Mouse (Mus musculus): ENCODE measurements around the gene Slc7a7.

Slc7a7 gene

DNA sequence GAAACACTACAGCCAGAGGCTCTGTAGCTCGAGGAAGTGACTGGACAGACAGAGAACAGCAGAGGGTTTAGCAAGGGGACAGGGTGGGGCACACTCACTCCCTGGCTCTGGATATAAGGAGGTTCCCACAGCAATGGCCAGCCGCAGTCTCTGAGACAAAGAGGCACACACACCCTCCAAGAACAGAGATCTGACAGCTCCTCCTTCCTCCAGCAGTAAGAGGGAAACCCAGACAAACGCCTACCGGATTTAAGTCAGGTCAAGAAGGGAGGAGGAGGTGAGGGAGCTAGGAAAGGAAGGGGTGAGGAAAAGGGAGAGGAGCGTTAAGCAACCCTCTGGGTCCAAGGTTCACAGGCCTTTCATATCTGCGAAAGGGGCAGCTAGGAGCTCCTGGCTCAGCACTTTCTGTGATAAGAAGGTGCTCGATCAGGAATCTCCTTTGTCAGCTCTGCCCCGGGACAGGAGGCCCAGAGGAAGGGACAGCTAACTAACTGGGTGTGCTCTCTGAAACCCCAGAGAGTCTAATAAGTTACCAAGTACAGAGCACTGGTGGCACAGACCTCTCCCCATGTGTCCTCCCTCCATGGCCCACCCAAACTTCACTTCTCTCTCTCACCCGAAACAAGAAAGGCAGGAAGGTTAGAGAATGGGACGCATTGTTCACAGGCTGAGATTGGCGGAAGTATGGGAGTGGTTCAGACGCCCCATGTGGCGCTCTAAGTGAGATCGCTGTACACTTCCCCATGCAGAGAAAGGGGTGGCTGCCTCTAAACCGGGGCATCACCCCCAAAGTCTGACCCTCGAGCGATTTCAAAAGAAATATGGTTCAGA lies 7.4 kb downstream of the Slc7a7 start:
- DNase-seq: no peak

DNA sequence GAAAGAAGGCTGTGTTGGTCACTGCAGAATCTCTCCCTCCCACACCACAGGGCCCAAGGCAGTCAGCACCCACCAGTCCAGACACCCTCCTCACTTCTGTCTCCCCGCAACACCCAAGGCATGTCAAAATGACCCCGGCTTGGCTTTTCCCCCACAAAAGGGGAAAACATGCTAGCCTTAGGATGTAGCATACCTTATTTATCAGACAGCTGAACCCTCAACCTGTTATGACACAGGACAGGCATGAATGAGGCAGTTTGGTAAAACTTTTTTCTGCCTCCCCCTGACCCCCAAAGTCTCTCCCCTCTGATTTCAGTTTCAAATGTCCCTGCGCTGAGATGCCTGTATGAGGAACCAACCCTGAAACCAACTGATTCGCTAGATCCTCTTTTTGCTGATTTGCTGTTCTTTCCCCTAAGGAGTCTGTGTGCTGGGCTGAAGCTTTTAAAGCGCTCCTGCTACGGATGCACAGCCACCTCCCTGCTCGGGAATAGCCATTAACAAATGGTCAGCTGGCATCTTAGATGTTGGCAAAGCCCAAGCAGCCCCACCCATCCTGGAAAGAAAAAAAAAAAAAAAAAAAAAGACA lies 8.4 kb downstream of the Slc7a7 start:
- DNase-seq: no peak

DNA sequence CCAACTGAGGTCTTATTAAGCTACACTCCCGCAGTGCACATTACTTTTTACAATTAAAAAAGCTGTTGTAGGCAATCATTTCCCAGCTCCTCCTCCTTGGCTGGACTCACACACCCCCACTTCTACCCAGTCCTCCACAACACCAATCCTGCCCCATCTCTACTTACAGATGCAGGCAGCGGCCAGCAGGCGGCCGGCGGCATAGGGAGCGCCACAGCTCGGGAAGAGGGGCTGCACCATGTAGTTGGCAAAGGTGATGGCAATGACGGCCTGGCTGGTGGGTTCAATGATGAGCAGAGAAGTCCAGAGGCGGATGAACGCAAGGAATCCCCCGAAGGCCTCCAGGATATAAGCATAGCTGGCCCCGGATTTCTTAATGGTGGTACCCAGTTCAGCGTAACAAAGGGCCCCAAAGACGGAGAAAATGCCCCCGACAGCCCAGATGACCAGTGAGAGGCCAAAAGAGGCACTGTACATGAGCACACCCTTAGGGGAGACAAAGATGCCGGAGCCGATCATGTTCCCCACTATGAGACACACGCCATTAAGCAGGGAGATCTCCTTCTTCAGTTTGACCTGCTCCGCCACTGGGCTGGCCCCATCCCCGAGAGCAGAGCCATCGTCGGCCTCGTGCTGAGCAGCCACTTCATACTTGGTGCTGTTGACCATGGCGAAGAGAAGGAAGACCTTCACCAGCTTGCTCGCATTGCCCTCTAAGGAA lies 9.1 kb downstream of the Slc7a7 start:
- no peak for DNase-seq

DNA sequence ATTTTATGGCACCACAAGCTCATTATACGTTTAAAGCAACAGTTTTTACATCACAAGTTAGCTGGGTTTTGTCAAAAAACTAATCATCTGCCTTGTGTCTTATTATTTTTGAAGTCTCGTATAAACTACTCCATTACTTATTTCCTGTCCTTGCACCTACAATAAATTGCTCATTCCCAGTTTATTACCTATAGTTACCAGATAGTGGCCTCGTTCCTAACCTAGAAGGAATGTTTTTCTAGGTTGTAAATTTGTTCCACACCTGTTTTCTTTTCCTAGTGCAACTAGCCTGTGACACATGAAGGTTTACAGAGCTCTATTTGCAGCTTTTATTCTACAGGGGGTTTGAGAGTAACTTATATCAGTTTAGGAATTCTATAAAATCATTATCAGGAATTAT lies 15.9 kb downstream of the Slc7a7 start:
- no peak for DNase-seq

DNA sequence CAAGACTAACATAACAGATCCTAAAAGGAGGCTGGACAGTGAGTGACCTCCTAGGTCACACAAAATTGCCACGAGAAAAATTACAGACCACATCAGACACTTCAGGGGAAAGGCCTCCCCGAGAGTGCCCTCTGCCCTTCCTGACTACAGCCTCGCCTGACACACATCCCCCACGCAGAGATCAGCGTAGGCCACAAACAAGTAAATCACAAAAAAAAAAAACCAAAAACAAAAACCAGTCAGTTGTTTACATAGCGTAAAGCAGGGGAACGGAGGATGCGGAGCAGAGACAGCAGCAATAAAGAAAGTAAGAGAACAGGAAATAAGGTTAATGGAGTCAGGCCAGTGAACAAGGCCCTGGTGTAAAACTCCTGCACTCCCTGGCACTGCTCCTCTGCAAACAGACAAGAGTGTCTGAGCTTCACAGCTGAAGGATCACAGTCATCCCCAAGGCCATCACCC lies 18.6 kb downstream of the Slc7a7 start:
- no peak for DNase-seq

DNA sequence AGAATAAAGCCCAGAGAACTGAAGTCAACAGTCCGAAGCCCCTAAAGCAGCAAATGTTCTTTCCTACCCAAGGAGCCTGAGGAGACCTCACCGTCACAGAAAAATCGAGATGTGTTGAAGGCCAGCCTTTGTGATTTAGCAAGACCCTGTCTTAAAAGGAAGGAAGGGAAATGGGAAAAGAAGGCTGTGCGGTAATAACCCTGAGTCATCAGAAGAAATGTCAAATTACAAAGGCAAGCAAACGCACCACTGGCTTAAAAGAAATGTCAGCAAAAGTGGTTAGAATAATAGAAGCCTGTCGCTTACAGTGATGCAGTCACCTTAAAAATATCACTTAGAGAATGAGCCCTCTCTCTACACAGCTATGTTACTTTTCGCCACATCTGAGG lies 19.1 kb downstream of the Slc7a7 start:
- no peak for DNase-seq

DNA sequence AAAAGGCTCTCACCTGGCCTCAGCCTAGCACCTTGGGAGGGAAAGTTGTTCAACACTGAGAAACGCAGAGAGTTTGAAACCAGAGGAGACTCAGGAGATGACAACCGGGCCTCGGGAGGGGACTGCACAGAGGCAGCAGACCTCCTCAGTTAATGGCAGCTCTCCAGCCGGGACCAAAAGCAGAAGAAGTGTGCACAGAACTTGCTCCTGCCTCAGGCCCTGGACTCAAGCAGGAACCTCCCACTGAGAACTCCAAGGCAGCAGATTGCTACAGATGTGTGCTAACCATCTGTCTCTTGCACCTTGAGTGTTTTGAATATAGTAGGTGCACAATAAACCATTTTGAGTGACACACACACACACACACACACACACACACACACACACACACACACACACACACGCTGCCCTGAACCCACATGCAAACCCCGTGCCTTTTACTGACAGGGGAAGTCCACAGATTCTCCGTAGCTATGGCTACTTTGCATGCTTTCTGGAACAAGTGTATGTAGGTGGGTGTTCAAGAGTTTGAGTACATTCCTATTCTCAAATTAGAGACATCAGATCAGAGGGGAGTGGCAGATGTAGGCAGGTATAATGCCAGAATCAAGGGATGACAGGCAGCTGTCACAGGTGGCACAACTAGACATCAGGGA lies 19.6 kb downstream of the Slc7a7 start:
- no peak for DNase-seq

DNA sequence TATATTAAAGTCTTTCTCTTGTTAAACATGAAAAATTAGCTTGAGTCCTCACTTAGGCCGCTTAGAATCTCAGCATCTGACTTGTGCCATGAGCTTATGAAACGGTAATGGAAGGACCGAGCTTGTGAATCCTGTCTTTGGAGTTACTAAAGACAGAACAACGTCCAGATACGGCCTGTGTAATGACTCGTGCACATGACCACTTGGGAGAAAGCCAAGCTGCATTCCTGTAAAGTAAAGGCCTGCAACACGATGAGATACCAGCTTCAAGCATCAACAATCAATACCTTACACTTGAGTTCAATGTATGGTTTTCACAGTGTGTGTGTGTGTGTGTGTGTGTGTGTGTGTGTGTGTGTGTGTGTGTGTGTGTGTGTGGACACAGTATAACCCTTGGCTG lies 20.9 kb downstream of the Slc7a7 start:
- no peak for DNase-seq

DNA sequence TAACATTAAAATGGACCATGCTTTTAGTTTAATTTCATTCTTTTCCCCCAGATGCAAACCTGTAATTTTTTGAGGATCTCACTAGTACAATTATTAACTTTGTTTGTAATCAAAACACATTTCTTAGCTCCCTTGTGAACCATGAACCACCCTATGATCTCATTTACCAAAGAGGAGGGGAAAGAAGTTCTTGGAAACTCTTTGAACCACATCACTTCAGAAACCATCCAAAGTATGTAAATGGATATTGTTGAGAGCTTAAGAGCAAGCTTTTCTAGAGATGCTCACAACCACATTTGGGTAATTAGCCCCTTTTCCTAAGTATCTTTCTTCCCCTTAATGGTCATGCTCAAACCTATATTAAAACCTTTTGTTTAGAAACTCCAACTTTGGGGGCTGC lies 23.3 kb downstream of the Slc7a7 start:
- DNase-seq: no peak

DNA sequence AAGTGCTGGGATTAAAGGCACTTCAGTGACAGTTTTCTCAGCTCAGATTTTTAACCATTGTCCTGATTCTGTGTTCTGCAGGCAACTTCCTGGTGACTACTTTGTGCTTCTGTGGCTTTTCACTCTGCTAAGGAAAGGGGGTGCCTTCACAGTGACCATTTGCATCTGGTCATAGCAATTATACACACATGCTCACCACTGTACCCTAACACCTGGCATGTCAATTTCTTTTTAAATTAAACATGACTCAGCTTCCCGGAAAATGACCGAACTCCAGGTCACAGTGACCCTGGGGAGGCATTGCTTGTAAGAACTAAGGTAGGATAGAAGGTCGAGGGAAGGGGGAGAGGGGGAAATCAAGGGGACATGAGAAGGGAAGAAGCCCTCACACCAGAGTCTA lies 23.8 kb downstream of the Slc7a7 start:
- no peak for DNase-seq

DNA sequence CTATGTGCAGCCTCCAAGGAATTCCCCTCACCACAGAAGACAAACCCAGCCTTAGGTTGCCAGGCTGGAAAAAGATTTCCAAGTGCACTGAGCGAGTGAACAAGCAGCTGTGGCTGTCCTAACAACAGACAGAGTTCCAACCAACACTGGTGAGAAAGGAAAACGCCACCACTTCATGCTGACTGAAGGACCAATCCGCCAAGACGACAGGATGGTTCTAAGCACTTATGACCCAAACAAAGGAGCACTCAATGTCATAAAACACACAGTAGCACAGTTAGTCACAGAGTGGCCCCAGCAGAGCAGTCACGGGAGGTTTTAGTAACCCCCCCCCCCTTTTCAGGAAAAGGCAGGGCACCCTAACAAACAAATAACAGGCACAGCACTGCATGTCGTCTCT lies 26.7 kb downstream of the Slc7a7 start:
- no peak for DNase-seq

DNA sequence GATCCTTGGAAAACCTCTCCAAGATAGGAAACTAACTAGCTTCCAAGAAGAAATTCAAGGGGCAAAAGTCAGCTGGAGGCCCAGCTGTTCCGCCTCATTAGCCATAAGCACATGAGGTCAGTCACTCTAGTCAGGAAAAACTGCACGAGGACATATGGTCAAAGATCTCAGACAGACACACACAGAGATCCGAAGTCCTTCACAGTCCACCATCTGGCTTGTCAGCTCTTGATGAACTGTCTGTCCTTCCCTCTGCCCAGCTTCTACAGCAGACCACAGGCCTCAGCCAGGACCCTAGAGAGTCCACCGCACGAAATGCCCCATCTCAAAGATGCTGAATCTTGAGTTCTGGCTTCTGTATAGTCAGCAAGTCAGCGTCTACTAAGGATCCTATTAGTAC lies 30.0 kb downstream of the Slc7a7 start:
- no peak for DNase-seq

DNA sequence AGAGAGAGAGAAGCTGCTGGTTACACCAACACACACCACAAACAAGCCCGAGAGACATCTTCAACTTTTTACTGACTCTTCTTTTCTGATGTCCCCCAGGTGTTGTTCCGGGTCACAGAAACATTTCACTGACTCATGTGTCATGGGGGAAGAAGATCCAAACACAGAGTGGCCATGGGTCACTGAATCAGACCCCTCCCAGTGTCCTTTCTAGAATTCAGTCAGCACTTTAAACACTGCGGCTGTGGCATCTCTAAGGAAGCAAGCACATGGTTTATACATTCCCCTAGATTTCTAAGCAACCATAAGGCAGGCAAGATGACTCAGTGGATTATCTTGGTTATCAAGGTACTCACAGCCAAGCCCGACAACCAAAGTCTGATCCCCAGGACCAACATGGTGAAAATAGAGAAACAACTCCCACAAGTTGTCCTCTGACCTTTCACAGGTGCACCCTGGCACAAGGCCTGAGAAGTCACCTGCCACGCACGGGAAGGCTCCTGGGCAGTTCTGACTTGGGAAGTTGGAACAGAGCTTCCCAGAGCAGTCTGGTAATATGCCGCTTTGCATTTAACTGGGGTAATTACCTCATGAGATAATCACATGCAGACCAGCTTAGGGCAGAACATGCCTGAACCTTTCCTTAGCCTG lies 31.5 kb downstream of the Slc7a7 start:
- no peak for DNase-seq

DNA sequence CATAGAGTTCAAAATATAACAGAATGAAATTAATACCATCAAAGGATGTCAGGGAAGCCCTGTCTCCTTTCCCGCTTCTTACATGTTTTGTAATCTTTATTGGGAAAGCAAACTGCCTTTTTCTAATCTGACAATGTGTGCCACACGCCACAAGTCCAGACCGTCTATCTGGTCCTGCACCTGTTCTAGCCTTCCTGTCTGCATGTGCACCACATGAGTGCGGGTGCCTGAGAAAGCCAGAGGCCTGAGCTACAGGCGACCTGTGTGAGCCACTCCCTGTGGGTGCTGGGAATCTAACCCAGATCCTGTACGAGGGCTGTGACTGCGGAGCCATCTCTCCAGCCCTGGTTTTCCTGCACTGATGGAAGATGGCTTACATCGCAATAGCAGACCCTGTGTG lies 33.2 kb downstream of the Slc7a7 start:
- DNase-seq: no peak

DNA sequence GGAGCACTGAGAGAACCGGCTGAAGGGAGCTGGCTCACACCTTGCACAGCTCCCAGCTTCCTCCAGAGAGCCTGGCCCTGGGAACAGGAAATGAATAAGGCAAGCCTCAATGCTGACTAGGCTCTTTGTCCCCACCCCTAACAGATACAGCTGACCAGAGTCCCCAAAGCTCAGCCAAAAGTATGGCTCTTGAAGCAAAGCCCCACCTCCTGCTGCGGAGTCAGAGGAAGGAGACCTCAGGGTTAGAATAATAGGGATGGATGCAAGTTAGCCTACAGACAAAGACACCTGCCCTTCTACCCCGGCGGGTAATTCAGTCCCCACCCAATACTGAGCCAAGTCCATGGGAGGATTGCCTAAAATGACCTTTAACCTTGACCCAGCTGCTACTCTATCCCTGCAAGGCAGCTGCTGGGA lies 34.2 kb downstream of the Slc7a7 start:
- no peak for DNase-seq

DNA sequence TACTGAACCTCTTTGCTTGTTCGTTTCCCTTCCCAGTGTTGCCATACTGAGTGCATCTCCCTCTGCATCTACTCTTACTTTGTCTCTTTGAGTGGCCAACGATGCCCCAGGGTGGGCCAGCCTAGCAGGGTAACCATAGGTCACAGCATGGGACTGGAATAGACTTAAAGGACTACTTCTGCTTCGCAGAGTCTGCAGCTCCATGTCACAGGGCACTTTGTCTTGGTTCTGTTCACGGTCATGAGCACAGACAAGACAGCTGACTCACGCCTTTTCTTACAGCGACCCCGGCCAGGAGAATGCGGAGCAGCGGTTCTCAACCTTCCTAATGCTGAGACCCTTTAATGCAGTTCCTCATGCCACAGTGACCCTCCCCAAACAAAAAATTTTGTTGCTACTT lies 34.9 kb downstream of the Slc7a7 start:
- DNase-seq: no peak

DNA sequence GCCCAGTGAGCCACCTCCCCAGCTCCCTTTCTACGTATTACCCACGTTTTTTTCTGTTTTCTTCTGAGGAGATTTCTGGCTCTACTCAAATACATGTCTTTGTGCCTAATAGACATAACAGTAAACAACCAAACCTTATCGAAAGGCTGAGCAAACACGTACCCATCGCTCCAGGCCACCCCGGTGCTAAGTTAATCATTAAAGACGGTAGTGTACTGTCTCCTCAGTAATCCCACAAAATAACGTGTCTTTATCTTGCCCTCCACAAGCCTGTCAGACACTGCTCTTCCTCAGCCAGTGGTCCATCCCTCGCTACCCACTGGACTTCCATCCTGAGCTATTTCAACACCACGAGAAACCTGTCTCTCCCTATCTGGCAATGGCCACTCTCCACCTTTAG lies 35.8 kb downstream of the Slc7a7 start:
- DNase-seq: no peak

DNA sequence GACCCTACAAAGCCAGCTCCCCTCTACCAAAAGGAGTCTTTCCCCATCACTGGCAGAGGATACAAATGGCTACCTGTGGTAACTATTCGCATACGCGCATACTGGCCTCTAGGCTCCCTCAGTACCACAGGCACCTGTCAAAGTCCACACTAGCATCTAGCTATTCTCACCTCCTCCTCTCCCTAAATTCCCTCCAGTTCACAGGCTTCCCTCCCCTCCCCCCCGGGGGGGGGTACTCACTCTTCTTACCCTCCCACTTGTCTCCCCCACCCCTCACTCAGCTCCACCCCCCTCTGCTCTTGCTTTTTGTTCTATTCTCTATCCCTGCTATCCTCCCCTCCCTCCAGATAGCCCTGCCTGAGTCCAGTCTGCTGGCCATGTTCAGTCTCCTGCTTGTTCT lies 37.0 kb downstream of the Slc7a7 start:
- no peak for DNase-seq

DNA sequence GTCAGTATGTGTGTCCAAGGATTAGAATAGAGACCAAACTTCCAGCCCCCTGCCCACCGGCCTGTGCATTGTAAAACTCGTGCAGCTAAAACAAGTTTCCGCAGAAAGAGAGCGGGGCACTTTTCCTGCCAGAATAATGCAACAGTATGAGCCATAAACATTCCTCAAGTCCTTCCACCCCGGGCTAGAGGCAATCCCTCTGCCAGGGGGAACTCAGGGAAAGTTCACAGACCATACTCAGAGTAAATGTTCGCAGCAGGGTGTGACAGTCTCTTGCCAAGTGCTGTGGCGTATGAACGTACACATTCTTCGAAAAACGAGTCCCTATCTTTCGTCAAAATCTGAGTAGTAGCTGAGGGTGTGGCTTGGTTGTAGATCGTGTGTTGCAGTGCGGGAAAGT lies 38.0 kb downstream of the Slc7a7 start:
- DNase-seq: no peak

DNA sequence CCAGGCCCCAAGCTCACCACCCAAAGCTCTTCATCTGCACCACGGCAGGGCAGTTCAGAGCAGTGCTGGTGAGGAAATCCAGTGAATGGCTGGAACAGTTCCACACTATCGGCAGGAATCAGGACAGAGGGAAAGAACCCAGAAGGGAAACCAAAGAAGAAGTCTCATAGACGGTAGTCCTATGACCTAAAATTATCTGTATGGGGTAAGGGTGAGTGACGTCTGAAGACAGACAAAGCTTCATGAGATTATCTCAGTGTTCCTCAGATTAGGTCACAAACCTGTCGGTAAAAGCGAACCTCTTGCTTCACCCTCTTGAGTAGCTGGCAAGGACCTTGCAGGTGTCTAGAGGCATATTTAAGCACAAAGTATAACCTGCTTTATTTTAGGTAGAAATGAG lies 40.4 kb downstream of the Slc7a7 start:
- no peak for DNase-seq

DNA sequence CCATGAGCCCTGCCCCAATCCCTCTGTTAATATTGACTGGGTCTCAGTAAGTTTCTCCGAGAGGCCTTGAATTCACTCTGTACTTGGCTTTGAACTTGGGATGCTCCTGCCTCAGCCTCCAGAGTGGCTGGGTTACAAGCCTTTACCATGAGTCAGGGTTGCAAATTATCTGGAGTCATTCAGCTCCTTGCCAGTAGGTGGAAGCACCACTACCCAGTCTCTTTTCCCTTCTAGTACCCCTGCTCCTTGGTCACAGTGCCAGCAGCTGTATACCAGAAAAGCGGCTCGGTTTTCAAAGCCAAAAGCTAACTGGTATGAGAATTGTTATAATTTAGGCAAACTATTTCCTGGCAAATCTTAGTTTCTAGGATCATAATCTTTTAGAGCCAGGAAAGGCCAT lies 41.7 kb downstream of the Slc7a7 start:
- DNase-seq: no peak

DNA sequence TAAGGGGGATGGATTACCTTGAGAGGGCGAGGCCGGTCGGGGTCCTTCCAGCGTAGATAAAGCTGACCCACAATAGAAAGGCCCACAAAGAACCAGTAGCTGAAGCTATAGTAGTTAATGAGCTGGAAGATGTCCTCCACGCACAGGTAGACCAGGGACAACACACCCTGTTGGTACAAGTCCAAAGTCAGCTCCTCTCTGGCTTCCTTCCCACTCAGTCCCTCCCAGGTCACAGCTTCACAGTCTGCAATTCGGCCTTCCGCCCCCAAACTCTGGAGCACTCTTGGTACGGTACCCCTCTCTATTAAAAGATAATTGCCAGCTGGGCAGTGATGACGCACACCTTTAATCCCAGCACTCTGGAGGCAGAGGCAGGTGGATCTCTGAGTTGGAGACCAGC lies 44.7 kb downstream of the Slc7a7 start:
- no peak for DNase-seq

DNA sequence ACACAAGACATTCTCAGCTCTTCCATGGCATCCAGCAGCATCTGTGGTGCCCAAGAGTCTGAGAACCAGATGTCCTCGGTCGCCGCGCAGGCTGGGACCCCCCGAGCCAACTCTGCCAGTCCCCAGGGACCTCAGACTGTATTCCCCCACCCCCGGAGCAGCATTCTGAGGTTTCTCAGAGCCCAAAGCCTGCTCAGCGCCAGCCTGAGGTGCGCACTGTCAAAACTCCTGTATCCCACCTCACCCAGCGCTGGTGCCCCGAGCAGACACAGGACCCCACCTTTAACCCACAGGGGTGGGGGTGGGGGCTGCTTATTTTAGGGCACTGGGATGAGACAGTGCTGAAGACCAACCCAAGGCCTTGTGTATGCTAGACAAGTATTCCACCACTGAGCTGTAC lies 46.1 kb downstream of the Slc7a7 start:
- no peak for DNase-seq

Measured in cerebellum, adult 11-12 months (tissue).